Mouse (Mus musculus): ENCODE measurements around the gene Prpf40b.

- TF ChIP-seq POLR2A (IDR thresholded peaks at IDR 0.05; ENCODE audit: extremely low read depth, insufficient read depth, low read length) (no peak), CTCF (IDR thresholded peaks at IDR 0.05; ENCODE audit: low read depth, low read length) (no peak)
Measured at GRCm38 (mm10) chr15:99332921-99333675, 38.2 kb downstream of the Prpf40b start.

All from liver, adult 2 months (tissue).